Mouse (Mus musculus) frontal cortex, postnatal 36 days (tissue): ENCODE measurements around the gene Rgs16.

Source experiments
- DNase-seq, 2 experiments: peaks; one replicate each; pipeline ENCODE4 v3.0.0; 2022; ENCODE audit warnings: low spot score in 2 of 2

The Rgs16 gene

GRCm38 (mm10) chr1:153720935-153721334 lies 19.2 kb upstream of the Rgs16 start:
- DNase-seq, result no peak

GRCm38 (mm10) chr1:153721565-153722310 lies 18.4 kb upstream of the Rgs16 start:
- DNase-seq, result no peak

GRCm38 (mm10) chr1:153723426-153723825 lies 16.7 kb upstream of the Rgs16 start:
- DNase-seq, result no peak

GRCm38 (mm10) chr1:153726636-153727035 lies 13.5 kb upstream of the Rgs16 start:
- DNase-seq, result peak; percentile 38 to 59

- DNase-seq, result no peak
Observed at GRCm38 (mm10) chr1:153729806-153730205, 10.3 kb upstream of the Rgs16 start.

- no peak for DNase-seq
Observed at GRCm38 (mm10) chr1:153730671-153731070, 9.5 kb upstream of the Rgs16 start.

- no peak for DNase-seq
Observed at GRCm38 (mm10) chr1:153733181-153733580, 7.0 kb upstream of the Rgs16 start.

- no peak for DNase-seq
Observed at GRCm38 (mm10) chr1:153734866-153735265, 5.3 kb upstream of the Rgs16 start.

GRCm38 (mm10) chr1:153736096-153736495 lies 4.1 kb upstream of the Rgs16 start:
- no peak for DNase-seq

GRCm38 (mm10) chr1:153737101-153738085 lies 2.8 kb upstream of the Rgs16 start:
- DNase-seq, result no peak

GRCm38 (mm10) chr1:153739437-153740015 lies 623 bp upstream of the Rgs16 start:
- no peak for DNase-seq

- DNase-seq, result no peak
Observed at GRCm38 (mm10) chr1:153740775-153741400, 739 bp downstream of the Rgs16 start.

- DNase-seq, result no peak
Observed at GRCm38 (mm10) chr1:153741551-153742316, 1.6 kb downstream of the Rgs16 start.

- peak; percentile 71 to 81 for DNase-seq
Observed at GRCm38 (mm10) chr1:153742374-153743155, 2.4 kb downstream of the Rgs16 start.

GRCm38 (mm10) chr1:153746119-153746670 lies 6.0 kb downstream of the Rgs16 start:
- DNase-seq, result no peak

- peak; percentile 70 to 77 for DNase-seq
Observed at GRCm38 (mm10) chr1:153746728-153747127, 6.6 kb downstream of the Rgs16 start.

GRCm38 (mm10) chr1:153747861-153748530 lies 7.8 kb downstream of the Rgs16 start:
- no peak for DNase-seq

- no peak for DNase-seq
Observed at GRCm38 (mm10) chr1:153748549-153748948, 8.4 kb downstream of the Rgs16 start.

GRCm38 (mm10) chr1:153749211-153749801 lies 9.2 kb downstream of the Rgs16 start, which contains the start of gene Rnasel:
TSS of gene Rnasel (plus strand) at chr1:153749426.
- DNase-seq, result peak; percentile 63 to 70
